Mouse (Mus musculus) intestine, embryonic 14.5 days (tissue): ENCODE data around the gene AC170998.1. TPM values are rescaled to one million over a fixed set of nuclear protein-coding genes. Genes with fewer than 3 reads are reported as not detected.

ENCODE experiments used
- ATAC-seq: fragments of 200-750 bp; cut with Nextera tagmentation; replicated peaks from 2 replicates; pipeline ENCODE4 v1.8.0; 2017; ENCODE audit warnings: low read depth, moderate number of reproducible peaks, moderate TSS enrichment, moderate library complexity; ENCODE audit not compliant: low FRiP score, low TSS enrichment
- DNase-seq: peaks from one replicate; pipeline ENCODE4 v3.0.0-alpha.2; 2018; ENCODE audit warnings: low spot score
- H3K27ac ChIP-seq: fragments of 300-500 bp; sonication (generic); 2 replicates; pipeline ENCODE4 v1.5.1; 2014; ENCODE audit warnings: low read depth, mild to moderate bottlenecking, control low read depth
- H3K27me3 ChIP-seq: fragments of 300-500 bp; sonication (generic); replicated peaks from 2 replicates; pipeline ENCODE4 v1.6.1; 2014; ENCODE audit warnings: low read length, control low read depth; ENCODE audit not compliant: control insufficient read depth, insufficient read depth
- H3K36me3 ChIP-seq: fragments of 300-500 bp; sonication (generic); 2 replicates; pipeline ENCODE4 v1.6.1; 2014; ENCODE audit warnings: low read length, control low read depth; ENCODE audit not compliant: control insufficient read depth, insufficient read depth
- H3K4me1 ChIP-seq: fragments of 300-500 bp; sonication (generic); replicated peaks from 2 replicates; pipeline ENCODE4 v1.6.1; 2014; ENCODE audit warnings: low read length, control low read depth, mixed read lengths; ENCODE audit not compliant: control insufficient read depth, insufficient read depth
- H3K4me2 ChIP-seq: fragments of 300-500 bp; sonication (generic); 2 replicates; pipeline ENCODE4 v1.6.1; 2014; ENCODE audit warnings: low read length
- H3K4me3 ChIP-seq: fragments of 300-500 bp; sonication (generic); 2 replicates; pipeline ENCODE4 v1.5.1; 2014; ENCODE audit warnings: low read depth, low read length, control low read depth, mixed read lengths
- H3K9ac ChIP-seq: fragments of 300-500 bp; sonication (generic); 2 replicates; pipeline ENCODE4 v1.6.1; 2014; ENCODE audit warnings: mild to moderate bottlenecking, low read length
- H3K9me3 ChIP-seq: fragments of 300-500 bp; sonication (generic); 2 replicates; pipeline ENCODE4 v1.6.1; 2016; ENCODE audit warnings: low read length, control low read depth; ENCODE audit not compliant: control insufficient read depth
- WGBS: fragments of 180-500 bp; shearing (Covaris S2); extraction: QIAGEN DNeasy Blood & Tissue Kit; methylation state at CpG from one replicate; pipeline ENCODE4 v1.1.7; 2014; 5-methylcytosine and 5-hydroxymethylcytosine counted together
- polyA plus RNA-seq: library from polyadenylated mRNA; unstranded; fragments of >200 nt; fragmentation: Nextera tagmentation; extraction: Ambion mirVana; gene quantifications from 2 replicates; pipeline ENCODE4 v1.2.1, GENCODE M21; 2014

The AC170998.1 gene
- polyA plus RNA-seq, 1 experiment from 2014 or later, result 4.0 TPM

DNA sequence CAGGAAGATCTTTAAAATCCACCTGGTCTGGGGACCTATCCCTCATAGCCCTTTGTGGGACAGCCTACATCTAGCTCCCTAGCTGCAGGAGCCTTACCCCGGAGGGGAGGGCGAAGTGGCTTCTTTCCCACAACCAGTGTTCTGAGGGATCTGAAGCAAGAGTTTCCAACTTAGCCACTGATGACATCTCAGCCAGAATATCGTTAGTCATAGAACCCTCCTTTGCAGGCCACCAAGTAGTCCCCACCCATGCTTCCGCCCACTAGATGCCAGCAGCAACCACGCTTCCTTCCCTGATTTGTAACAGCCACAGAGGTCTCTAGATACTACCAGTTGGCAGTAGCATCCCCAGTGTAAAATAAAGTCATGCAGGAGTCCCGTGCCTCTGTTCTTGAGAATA, 24.7 kb downstream of the AC170998.1 start:
- no peak for ATAC-seq
- Histone ChIP-seq H3K4me1 (no peaks in the 10 kb centered on the region), H3K9me3 (no peaks in the 10 kb centered on the region), H3K36me3 (peaks cover 32% of the 10 kb centered on the region), H3K4me3 (no peak overlapping the region), H3K27me3 (no peaks in the 10 kb centered on the region), H3K27ac (no peak overlapping the region), H3K9ac (no peak overlapping the region), H3K4me2 (no peak overlapping the region)
- 83% methylated on average over 6 of the region's 6 CpGs for WGBS
- no peak for DNase-seq

DNA sequence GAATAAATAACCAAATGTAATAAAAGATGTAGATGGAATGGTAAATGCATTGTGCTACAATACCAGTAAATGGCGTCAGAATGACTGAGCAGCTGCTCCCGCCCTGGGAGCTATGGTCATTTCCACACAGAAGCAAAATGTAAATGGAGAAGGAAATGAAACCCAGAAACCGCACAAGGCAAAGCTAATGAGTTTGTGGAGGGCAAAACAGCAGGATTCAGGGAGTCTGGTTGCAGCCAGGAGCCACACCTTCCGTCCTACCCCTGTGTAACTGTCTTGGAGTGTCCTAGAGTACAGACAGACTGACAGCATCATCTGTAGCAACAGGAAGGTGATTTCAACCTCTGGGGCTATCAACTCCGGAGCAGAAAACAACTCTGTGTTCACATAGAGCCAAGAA, 30.6 kb downstream of the AC170998.1 start:
- Histone ChIP-seq H3K27me3 (no peaks in the 10 kb centered on the region), H3K9me3 (no peaks in the 10 kb centered on the region), H3K4me1 (no peaks in the 10 kb centered on the region), H3K27ac (no peak overlapping the region), H3K4me2 (no peak overlapping the region), H3K4me3 (no peak overlapping the region), H3K9ac (no peak overlapping the region), H3K36me3 (no peaks in the 10 kb centered on the region)
- 65% methylated on average over 5 of the region's 5 CpGs for WGBS
- DNase-seq, result no peak
- ATAC-seq, result no peak

DNA sequence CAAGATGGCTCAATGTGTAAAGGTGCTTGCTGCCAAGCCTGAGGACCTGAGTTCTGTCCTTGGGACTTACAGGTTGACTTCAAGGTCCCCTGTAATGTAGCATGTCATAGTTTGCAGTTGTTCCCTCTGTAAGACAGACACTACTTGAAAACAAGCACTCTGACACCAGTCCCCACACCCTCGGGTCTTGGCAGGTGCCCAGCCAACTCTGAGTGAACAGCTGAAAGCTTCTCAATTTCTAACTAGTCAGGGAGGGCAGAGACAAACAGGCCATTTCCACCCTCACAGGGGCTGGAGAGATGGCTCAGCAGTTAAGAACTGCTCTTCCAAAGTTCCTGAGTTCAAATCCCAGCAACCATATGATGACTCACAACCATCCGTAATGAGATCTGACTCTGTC, 31.6 kb downstream of the AC170998.1 start:
- Histone ChIP-seq H3K36me3 (no peaks in the 10 kb centered on the region), H3K27ac (no peak overlapping the region), H3K4me3 (no peak overlapping the region), H3K9me3 (no peaks in the 10 kb centered on the region), H3K9ac (no peak overlapping the region), H3K4me2 (no peak overlapping the region), H3K27me3 (no peaks in the 10 kb centered on the region), H3K4me1 (no peaks in the 10 kb centered on the region)
- WGBS, result 74% methylated on average over 2 of the region's 2 CpGs
- no peak for DNase-seq
- no peak for ATAC-seq

DNA sequence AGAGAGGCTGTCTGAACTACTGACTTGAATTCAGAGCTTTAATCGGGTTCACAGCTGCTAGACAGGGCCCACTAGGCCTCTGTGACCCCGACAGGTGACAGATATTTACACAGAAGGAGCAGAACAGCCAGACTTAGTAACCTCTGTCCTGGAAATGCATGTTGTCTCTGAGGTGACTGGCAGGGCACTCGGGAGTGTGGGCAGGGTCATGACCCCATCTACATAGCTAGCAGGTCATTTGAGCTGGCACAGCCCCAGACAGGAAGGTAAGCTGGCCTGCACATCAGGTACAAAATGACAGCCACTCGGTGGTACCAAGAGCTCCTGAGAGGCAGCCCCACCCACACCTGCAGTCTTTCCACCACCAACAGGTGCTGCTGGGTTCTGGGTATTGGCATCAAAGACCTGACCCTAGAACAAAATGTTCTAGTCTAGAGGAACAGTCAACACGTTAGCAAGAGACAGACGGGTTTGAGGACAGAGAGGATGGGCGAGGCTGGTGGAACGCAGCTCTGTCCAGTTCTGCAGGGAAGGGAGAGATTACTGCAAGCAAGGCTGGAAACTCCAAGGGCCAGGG, 34.9 kb downstream of the AC170998.1 start:
- ATAC-seq (no peak), DNase-seq (no peak)
- no peak overlapping the region for H3K9ac ChIP-seq
- no peak overlapping the region for H3K4me3 ChIP-seq
- no peaks in the 10 kb centered on the region for H3K4me1 ChIP-seq
- no peaks in the 10 kb centered on the region for H3K36me3 ChIP-seq
- H3K27ac ChIP-seq, result no peak overlapping the region
- H3K27me3 ChIP-seq, result no peaks in the 10 kb centered on the region
- WGBS, result 60% methylated on average over 8 of the region's 8 CpGs
- H3K4me2 ChIP-seq, result no peak overlapping the region
- no peaks in the 10 kb centered on the region for H3K9me3 ChIP-seq

DNA sequence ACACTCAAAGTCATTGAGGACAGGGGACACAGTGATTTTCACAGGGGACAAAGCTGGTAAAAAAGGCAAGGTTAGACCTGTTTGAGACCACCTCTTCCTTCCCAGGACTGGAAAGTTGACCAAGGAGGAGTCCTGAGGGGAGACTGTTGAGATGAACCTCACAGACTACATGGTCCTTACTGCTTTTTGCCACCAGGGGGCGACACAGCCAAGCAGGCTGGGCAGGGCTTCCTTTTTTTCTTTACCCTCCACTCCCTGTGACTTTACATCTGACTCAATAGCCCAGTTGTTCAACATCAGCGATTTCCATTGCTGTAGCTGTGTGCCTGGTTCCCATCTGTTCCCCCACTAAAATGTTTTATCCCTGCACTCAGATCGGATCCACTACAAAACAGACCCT, 36.0 kb downstream of the AC170998.1 start:
- Histone ChIP-seq H3K27ac (no peak overlapping the region), H3K27me3 (no peaks in the 10 kb centered on the region), H3K4me1 (no peaks in the 10 kb centered on the region), H3K4me2 (no peak overlapping the region), H3K9me3 (no peaks in the 10 kb centered on the region), H3K4me3 (no peak overlapping the region), H3K36me3 (no peaks in the 10 kb centered on the region), H3K9ac (no peak overlapping the region)
- WGBS, result 18% methylated on average over 3 of the region's 3 CpGs
- ATAC-seq (peak; percentile 54), DNase-seq (peak; percentile 85)

DNA sequence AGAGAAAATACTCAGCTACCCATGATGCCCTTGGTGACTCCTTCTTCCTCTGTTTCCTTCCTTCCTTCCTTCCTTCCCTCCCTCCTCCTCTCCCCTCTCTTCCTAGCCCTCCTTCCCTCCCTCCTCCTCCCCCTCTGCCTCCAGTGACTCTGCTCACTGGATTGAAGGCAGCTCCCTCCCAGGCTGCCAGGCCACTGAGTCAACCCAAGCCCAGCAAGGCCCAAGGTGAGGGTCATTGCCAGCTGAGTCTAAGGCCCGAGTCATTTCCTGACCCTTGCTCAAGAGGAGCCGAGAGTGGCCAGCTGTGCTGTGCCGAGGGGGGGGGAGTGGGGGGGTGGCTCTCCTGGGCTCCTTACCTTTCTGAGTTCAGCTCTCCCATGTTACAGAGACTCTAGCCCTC, 40.3 kb downstream of the AC170998.1 start:
- H3K9me3 ChIP-seq, result no peaks in the 10 kb centered on the region
- ATAC-seq (no peak), DNase-seq (no peak)
- H3K27me3 ChIP-seq, result no peaks in the 10 kb centered on the region
- H3K36me3 ChIP-seq, result no peaks in the 10 kb centered on the region
- no peak overlapping the region for H3K4me2 ChIP-seq
- no peak overlapping the region for H3K27ac ChIP-seq
- WGBS, result 79% methylated on average over 3 of the region's 3 CpGs
- peaks cover 11% of the 10 kb centered on the region for H3K4me1 ChIP-seq
- no peak overlapping the region for H3K9ac ChIP-seq
- no peak overlapping the region for H3K4me3 ChIP-seq

DNA sequence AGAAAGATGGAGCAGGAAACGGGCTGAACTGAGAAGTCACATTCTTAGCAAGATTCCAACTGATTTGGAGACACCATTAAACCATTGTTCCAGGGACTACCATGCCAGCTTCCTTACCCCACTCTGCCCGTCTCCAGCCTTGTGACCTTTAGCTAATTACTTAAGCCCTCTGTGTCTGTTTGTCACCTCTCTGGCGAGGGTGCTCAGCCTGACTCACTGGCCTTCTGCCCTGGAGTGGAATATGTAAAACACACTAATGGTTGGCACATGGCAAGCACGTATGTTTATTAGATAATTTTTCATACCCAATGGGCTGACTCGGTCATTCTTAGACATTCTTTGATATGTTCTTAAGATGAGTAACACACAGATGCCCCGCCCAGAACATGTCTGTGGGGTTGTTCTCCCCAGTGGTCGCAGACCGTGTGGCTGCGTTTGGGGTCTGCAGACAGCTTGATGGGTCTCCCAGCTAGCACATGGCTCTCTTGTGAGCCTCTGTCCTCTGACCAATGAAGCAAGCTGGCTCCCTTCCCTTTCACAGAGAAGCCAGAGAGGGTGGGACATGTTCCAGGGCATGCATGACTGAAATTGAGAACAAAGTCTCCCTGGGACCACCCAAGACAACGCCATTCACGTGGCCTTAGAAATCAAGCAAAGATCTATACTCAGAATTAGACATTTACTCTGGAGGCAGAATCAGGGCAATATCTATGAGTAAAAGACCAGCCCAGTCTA, 41.1 kb downstream of the AC170998.1 start:
- Histone ChIP-seq H3K4me2 (no peak overlapping the region), H3K4me3 (no peak overlapping the region), H3K9ac (no peak overlapping the region), H3K36me3 (no peaks in the 10 kb centered on the region), H3K27ac (no peak overlapping the region), H3K27me3 (no peaks in the 10 kb centered on the region), H3K4me1 (peaks cover 11% of the 10 kb centered on the region), H3K9me3 (no peaks in the 10 kb centered on the region)
- WGBS, result 78% methylated on average over 11 of the region's 11 CpGs
- no peak for ATAC-seq
- DNase-seq, result no peak

DNA sequence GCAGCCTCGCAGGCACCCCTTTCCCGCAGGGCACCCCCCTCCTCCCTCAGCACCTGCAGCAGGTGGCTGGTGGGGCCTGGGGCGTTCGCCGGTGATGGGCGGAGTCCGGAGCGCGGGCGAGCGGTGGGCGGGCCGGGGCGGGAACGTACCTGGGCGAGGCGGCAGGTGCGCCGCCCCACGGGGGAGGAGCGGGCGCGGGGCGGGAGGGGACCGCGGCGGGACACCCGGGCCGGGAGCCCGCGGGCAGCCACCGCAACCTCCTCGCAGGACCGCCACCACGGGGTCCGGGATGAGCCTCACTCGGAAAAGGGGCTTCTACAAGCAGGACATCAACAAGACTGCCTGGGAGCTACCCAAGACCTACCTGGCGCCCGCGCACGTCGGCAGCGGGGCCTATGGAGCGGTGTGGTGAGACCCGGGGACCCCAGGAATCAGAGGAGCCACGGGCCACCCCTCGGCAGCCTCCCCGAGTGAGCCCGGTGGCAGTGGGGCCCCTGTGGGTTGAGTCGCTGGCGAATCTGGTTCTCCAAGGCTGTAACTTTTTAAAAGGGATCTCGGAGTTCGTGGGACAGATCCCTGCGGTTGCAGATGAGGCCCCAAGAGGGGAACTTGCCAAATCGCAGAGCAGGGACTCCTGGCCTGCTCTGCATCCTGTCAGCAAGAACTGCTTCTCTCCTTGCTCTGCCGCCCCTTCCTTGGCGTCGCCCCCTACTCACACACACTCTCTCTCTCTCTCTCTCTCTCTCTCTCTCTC, 43.4 kb downstream of the AC170998.1 start, which contains the start of gene Mapk13:
Gene Mapk13 (plus strand): TSS at position 177 of the 754 bp plus-strand sequence.
- no peaks in the 10 kb centered on the region for H3K9me3 ChIP-seq
- peak within 1 kb of the TSS; percentile 66 for H3K9ac ChIP-seq
- H3K4me2 ChIP-seq, result peak within 1 kb of the TSS; percentile 78
- H3K27ac ChIP-seq, result peak within 1 kb of the TSS; percentile 67
- ATAC-seq (peak; percentile 62), DNase-seq (peak; percentile 82)
- H3K27me3 ChIP-seq, result no peaks in the 10 kb centered on the region
- under 1% methylated on average over 50 of the region's 58 CpGs for WGBS
- H3K4me1 ChIP-seq, result peaks cover 11% of the 10 kb centered on the region
- peak within 1 kb of the TSS; percentile 63 for H3K4me3 ChIP-seq
- no peaks in the 10 kb centered on the region for H3K36me3 ChIP-seq
